Mouse (Mus musculus) left cerebral cortex, adult 11 months (tissue): ENCODE data around the gene Hyal6.
A peak's percentile ranks its signal among the peaks of the same experiment; 100 is the strongest.

Experiments
- DNase-seq: peaks from one replicate; pipeline ENCODE4 v3.0.0; 2022; ENCODE audit warnings: low spot score

Hyal6 gene

GRCm38 (mm10) chr6:24732945-24733344 lies at the start of gene Hyal6:
Hyal6 (plus strand) TSS chr6:24733245.
- no peak for DNase-seq

DNA sequence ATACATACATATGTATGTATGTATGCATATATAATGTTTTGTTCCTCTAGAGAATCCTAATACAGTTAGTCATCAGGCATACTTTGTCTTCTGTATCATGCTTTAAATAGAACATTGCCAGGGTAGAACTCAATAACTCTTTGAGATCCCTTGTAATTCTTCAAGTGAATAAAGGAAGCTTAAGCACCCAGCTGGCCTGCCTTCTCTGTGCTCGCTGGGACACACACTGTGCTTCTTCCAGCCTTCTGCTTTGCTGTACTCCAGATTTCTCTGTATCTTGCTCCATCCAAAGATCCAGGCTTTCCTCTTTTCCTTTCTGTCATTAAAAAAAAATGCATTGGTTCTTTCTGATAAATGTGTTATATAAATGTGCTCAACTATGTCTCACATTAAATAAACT lies 45.2 kb upstream of the Hyal6 start:
- no peak for DNase-seq

- DNase-seq = no peak
Observed at GRCm38 (mm10) chr6:24694455-24695410, 38.3 kb upstream of the Hyal6 start.

GRCm38 (mm10) chr6:24696117-24696516 lies 36.9 kb upstream of the Hyal6 start:
- no peak for DNase-seq

DNA sequence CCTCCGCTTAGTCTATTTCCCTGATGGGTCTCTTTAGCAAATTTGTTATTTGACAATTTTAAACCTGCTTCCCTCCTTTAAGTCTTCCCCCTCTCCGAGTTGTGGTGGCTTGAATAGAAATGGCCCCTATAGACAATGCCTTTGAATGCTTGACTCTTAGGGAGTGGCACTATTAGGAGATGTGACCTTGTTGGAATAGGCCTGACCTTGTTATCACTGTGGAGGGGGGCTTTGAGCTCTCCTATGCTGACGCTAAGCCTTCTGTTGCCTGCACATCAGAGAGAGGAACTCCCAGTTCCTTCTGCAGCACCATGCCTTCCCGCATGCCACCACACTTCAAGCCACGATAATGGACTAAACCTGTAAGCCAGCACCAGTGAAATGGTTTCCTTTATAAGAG lies 35.8 kb upstream of the Hyal6 start:
- no peak for DNase-seq

- no peak for DNase-seq
Observed at GRCm38 (mm10) chr6:24707090-24707489, 26.0 kb upstream of the Hyal6 start.

- DNase-seq = no peak
Observed at GRCm38 (mm10) chr6:24707499-24707898, 25.5 kb upstream of the Hyal6 start.

DNA sequence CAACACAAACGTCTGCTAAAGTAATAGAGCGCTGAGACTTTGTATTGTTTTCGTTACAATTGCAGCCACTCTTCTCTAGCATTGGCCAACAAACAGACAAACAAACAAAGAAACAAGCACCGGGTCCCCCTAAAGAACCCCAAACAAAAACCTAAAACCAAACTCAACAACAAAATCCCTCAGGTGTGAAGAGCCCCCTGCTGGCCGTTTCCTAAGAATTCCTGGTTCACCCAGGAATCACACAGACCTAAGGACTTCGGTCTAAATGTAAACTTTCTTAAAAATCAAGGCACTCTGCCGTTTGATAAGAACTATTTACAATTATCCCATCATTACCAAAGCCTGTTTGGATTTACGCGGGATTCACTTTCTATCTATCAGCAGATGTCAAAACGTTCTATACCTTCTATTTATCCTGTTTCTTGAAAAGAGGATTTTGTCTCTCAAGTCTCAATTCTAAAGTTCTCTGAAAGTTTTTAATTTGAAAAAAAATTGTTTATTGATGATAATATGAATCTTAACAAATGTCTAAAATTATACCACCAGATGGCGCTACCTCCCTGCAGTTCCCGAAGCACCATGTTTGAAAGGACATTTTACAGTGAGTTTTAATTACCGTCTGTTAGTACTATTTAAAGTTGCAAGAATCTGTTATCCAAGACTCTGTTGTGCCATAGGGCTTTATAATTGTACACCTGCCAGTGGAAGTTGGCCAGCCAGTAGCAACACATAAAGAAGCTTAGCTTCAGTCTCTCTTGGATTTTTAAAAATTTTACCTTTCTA lies 11.5 kb upstream of the Hyal6 start:
- peak; percentile 14 for DNase-seq

DNA sequence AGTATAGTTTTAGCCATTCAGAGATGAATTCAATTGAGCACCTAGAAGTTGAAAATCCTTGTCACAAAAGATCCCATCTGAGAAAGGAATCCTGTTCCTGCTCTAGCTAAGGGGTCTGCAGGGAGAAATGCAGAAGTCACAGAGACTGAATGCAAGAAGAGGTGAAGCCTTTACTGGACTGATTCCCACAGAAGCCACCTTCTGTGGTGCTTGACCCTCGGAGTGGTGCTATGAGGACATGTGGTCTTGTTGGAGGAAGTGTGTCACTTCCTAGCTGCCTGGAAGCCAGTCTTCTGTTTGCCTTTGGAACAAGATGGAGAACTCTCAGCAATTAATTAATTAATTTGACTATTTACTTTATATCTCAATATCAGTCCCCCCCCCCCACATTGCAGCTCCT lies 4.9 kb upstream of the Hyal6 start:
- DNase-seq = no peak

GRCm38 (mm10) chr6:24734565-24734964 lies 1.5 kb downstream of the Hyal6 start:
- DNase-seq = no peak

- no peak for DNase-seq
Observed at GRCm38 (mm10) chr6:24748029-24748428, 15.0 kb downstream of the Hyal6 start, which contains the start of gene Hyal4. Hyal4 (plus strand) TSS chr6:24748329.

DNA sequence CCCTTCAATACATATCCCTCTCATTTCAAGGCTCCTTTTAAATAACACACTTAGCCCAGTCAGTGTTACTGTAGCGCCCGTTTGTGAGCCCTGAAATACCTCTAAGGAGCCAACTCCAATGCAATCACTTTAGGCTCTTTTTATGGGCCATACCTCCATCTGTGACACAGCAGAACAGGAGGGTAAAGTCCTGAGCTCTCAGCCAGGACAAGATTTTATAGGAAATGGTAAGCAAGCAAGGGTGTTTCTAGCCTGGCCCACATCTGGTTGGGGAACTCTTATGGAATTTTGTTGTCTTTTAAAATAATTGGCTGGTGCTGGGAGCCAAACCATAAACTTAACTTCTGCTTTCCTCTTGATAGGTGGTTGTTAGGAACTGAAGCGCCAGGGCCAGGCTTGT lies 26.2 kb downstream of the Hyal6 start:
- no peak for DNase-seq

- no peak for DNase-seq
Observed at GRCm38 (mm10) chr6:24766261-24766660, 33.2 kb downstream of the Hyal6 start.

DNA sequence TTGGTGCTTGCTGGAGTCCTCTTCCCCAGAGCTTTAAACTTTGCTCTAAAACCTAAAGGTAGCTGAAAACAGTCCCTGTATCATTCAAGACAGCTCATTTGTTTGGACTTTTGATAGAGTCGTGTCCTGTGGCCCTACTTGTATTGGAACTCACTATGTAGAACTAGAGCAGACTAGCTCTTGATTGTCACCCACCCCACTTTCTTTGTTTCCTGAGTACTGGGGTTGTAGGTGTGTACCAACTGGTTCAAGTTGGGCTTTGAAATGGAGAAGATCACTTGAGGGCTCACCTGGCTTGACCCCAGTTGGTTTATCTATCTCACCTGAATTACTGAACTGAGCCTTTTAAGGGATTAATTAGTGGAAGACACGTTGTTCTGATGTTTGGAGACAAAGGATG lies 46.1 kb downstream of the Hyal6 start:
- no peak for DNase-seq

DNA sequence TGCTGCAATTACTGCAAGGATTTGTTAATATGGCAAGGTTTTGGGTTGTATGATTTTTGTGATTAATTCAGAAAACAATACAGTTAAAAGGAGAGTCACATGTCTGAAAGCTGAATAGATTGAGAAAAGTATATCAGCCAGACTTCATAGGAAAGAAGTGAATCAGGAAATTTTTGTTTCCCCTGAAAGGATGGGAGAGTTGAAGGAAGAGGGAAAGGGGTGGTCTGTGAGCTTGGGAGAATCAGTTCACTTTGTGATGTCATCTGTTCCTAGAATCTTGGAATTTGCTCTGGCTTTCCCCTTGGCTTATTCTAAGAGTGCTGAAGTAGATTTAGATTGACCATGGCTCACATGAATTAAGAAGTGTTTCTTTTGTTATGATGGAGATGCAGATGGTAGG lies 57.8 kb downstream of the Hyal6 start, which contains the start of gene Spam1:
TSS of gene Spam1 (plus strand) at position 301 of the 400 bp plus-strand sequence.
- no peak for DNase-seq
